Mouse (Mus musculus): ENCODE data around the gene Morn1.
A peak's percentile ranks its signal among the peaks of the same experiment; 100 is the strongest.

The Morn1 gene

DNA sequence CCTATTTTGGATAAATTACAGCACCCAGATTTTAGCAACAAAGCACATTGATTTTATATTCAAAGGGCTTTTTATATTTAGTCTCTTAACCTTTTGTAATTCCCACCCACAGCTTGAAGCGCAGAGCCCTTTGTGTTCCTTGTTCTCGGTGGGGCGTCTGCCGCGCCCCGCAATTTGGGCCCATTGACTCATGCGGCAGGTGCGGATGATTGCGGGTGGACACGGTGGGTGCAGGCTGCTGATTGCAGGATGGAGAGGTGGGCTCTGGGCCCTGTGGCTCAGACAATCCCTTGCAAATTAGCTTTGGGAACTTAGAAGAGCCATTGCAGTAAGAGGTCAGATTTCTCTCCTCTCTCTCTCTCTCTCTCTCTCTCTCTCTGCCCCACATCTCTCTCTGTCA lies 31.9 kb downstream of the Morn1 start:
- no peak for DNase-seq (ENCODE audit: low spot score in 2 of 2)

- DNase-seq (ENCODE audit: low spot score in 2 of 2): no peak
Measured at GRCm38 (mm10) chr4:155120038-155120437, 33.7 kb downstream of the Morn1 start.

DNA sequence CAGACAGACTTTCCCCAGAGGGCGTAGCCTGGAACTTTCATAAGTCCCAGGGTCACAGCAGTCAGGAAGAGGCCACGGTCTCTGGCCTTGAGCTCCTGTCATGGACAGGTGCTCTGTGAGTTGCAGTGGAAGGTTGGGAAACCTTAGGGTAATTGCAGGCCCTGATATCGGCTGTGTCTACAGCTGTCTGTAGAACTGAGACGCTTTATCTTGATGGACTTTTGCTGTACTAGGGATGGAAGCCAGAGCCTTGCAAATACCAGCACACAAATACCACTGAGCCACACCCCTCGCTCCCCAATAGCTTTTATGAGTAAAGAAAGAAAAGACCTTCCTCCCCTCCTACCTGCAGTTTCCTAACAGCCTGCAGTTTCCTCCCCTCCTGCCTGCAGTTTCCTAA lies 34.2 kb downstream of the Morn1 start:
- DNase-seq (ENCODE audit: low spot score in 2 of 2): no peak

- DNase-seq (ENCODE audit: low spot score in 2 of 2): no peak
Measured at GRCm38 (mm10) chr4:155121222-155121621, 34.8 kb downstream of the Morn1 start.

- DNase-seq (ENCODE audit: low spot score in 2 of 2): no peak
Measured at GRCm38 (mm10) chr4:155121915-155122443, 35.6 kb downstream of the Morn1 start.

- DNase-seq (ENCODE audit: low spot score in 2 of 2): peak; percentile 95 to 98
Measured at GRCm38 (mm10) chr4:155122444-155123040, 36.2 kb downstream of the Morn1 start.

DNA sequence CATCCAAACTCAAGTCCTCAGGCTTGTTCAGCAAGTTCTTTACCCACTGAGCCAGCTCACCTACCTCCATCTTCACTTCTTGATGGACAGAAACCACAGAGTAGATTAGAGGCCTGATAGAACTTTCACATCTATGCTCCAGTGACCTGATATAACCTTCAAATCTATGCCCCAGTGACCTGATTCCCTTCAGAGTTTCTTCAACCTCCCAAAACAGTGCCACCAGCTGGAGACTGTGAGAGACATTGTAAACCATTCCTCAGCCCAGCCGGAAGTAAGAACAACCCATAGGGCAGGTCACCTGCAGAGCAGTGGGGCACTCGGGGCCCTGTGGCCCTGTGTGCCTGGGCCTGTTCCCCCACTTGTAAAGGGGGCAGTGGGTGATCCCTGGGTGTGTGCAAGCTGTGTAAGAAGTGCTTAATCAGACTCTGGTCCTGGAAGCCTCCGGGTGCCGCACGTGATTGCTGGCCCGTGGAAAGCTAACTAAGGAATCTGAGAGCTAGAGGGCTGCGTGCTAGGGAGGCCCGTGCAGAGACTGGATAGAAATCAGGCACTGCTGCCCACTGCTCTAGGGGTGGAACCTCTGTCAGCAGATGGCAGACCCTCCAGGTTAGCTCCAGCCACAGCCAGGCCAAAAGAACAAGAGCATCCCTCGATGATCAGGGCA lies 37.6 kb downstream of the Morn1 start:
- no peak for DNase-seq (ENCODE audit: low spot score in 2 of 2)

DNA sequence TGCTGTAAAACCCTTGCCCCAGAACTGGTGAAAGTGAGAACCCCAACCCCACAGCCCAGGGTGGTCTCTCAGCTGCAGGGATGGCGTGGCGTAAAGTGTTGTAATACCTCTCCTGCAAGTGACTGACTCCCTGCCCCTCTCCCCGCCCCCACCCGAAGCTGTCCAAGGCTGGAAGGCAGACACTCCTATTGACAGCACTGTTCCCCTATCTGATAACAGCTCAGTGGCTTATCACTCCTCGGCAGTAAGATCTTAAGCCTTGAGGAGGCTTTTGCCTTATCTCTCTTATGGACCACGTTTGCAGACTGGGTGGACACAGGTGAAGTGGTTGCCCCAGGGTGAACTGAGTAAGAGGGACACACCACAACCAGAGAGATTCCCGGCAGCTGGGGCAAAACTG lies 38.9 kb downstream of the Morn1 start:
- DNase-seq (ENCODE audit: low spot score in 2 of 2): no peak

GRCm38 (mm10) chr4:155126194-155126593 lies 39.8 kb downstream of the Morn1 start:
- DNase-seq (ENCODE audit: low spot score in 2 of 2): no peak

GRCm38 (mm10) chr4:155126602-155127372 lies 40.4 kb downstream of the Morn1 start:
- no peak for DNase-seq (ENCODE audit: low spot score in 2 of 2)

DNA sequence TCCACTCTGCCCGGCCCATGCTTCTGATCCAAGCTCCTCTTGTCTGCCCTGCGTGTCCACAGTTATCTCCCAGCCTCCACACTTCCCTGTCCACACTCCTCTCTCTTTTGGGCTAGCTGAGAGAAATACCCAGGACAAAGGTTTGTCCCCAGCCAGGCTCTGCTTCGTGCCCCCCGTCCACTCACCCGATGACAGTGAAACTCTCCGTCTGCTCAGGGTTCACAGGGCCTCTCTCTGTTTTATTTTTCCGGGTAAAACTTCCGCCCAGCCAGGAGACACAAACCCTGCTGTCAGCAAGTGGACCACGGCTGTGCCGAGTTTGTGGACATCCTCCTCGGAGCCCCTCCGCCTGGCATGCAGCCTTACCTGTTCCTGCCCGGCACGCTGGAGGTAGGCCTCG lies 42.0 kb downstream of the Morn1 start:
- no peak for DNase-seq (ENCODE audit: low spot score in 2 of 2)

DNA sequence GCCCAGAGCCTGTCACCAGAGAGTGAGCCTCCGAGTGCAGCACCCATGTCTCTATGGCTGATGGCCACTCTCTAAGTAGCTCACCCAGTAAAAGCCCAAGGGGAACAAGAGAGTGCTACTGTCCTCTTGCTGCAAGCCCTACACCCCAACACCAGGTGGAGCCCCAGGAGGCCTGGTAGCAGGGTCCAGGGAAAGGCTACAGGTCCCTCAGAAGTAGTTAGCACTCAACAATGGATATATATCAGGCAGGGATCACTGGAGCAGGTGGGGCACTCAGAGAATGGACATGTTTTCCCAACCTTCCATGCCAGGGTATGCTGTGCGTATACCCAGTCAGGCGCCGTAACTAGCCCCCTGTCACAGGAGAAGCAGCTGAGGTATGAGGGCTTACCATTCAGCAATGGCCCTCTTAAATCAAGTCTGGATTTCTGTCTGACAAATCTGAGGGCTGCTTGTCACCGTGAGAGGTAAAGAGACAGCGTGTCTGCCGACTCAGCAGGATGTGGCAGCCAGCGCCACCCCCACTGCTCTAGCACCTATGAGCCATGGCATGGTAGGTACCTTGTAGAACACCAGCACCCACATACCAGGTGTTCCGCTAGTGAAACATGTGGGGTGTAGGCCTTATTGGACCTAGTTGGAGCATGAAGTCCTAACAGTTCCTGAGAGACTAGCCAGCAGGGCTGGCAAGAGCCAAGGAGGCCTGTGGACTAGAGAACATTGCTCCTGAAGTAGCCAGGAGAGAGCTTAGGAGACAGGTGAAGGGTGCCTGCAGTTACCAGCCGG lies 42.9 kb downstream of the Morn1 start:
- peak in 1 of 2 experiments; percentile 74 for DNase-seq (ENCODE audit: low spot score in 2 of 2)

DNA sequence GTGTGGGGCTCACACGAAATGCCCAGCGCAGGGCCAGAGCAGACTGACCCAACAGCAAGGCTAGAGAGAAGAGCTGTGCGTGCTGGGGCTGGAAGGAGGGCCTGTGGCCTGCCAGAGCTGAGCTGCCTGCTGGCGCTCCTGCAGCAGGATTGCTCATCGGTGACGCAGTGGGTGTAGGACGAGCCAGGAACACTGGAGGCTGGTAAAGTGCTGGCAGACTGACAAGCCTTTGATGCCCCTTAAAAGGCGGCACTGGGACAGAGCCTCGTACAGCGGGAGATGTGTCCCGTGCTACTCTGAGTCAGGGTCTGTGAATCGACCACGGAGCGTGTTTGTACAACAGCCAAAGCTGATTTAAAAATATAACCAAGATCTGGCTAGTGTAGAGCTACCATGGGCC lies 43.6 kb downstream of the Morn1 start:
- peak; percentile 84 to 94 for DNase-seq (ENCODE audit: low spot score in 2 of 2)

- no peak for DNase-seq (ENCODE audit: low spot score in 2 of 2)
Measured at GRCm38 (mm10) chr4:155130616-155131015, 44.2 kb downstream of the Morn1 start.

DNA sequence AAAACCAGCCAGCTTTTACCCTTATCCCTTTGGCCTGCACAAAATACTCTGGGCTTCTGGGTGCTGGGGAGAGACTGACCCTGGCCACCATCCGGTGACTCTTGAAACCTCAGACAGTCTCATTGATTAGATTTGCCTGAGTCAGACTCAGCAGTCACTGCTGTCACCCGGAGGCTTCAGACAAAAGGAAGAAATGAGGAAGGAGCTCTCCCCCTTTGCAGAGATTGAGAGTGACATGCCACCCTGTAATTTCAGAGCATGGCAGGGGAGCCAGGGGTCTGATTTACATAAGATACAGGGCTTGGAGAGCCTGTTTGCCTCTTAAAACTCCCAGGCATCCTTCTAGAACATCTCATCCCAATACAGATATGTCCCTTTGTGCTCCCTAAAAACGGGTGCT lies 46.8 kb downstream of the Morn1 start:
- DNase-seq (ENCODE audit: low spot score in 2 of 2): no peak

- DNase-seq (ENCODE audit: low spot score in 2 of 2): no peak
Measured at GRCm38 (mm10) chr4:155133658-155134417, 47.5 kb downstream of the Morn1 start.

GRCm38 (mm10) chr4:155134686-155135172 lies 48.4 kb downstream of the Morn1 start:
- DNase-seq (ENCODE audit: low spot score in 2 of 2): no peak

- no peak for DNase-seq (ENCODE audit: low spot score in 2 of 2)
Measured at GRCm38 (mm10) chr4:155135909-155136585, 49.7 kb downstream of the Morn1 start.

DNA sequence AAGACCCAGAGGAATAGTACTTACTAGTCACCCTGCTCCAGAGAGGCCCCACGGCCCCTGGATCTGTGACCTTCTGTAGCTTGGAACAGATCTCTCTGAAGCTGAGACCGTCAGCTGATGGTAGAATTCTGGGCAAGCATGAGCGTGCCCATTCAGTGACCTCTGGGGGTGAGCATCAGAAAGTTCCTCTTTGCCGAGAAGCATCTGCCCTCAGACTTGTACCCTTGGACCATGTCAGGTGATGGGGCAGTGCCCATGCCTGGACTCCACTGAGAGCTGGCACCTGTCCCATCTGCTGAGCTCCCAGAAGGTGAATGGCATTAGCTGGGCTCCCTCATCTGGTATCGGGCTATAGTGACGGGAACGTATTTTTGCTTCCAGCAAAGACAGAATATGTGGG lies 51.5 kb downstream of the Morn1 start:
- no peak for DNase-seq (ENCODE audit: low spot score in 2 of 2)

- no peak for DNase-seq (ENCODE audit: low spot score in 2 of 2)
Measured at GRCm38 (mm10) chr4:155138451-155138850, 52.1 kb downstream of the Morn1 start.
